In the genomic region with DNA sequence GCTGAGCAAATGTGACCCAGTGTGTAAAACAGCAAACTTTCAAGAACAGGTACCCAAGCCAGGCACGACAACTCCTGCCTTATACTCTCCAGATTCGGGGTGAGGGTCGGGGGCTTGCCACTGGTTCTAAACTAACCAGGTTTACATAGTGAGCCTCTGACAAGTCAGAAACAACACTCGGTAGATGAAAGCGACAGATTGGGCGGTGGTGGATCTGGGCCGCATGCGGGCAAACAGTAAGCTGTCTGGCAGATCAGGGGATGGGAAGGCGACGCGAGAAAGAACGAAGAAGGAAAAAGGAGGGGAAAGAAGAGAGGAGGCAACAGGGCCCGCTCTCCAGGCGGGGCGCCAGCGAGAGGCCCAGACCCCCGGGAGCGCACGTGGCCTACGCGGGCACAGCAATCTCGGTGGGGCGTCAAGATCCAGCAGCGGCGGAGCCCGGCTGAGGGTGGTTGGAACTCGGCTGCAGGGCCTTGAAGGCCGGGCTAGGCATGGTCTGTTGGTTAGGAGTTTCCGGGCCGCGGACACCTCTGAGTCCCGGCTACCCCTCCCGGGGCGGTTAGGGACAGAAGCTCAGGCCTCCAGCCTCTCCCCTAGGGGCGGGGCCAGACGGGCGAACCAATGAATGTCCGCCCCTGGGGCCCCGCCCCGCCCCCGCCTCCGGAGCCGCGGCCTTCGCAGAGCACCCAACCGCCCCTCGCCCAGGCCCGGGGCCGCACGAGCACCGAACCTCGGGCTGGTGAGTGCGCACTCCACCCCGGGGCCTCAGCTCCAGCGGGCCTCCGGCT, we compare ENCODE assay signal across 8 mouse cellular contexts. TPM values are rescaled to one million over a fixed set of nuclear protein-coding genes. Genes with fewer than 3 reads are reported as not detected.
DNase-seq lines count a peak whose midpoint lies in the region; ATAC-seq and TF ChIP-seq lines count a peak whose summit lies in the region.

A gene (plus strand): TSS at position 405 of the 788 bp plus-strand sequence.

- peaks cover 5% of the 10 kb centered on the region; the same call in 1 of the 2 replicates for H3K36me3 ChIP-seq in heart, embryonic 11.5 days (ENCODE audit: control insufficient read depth, insufficient read depth, low read length)
- H3K36me3 ChIP-seq in kidney, postnatal 0 days (ENCODE audit: insufficient read depth, low read length), result no peaks in the 10 kb centered on the region; the same call in 1 of the 2 replicates
- peaks cover 12% of the 10 kb centered on the region; the same call in 1 of the 2 replicates for H3K36me3 ChIP-seq in liver, embryonic 11.5 days (ENCODE audit: control insufficient read depth, insufficient read depth, low read length)
- peaks cover 17% of the 10 kb centered on the region for H3K36me3 ChIP-seq in stomach, embryonic 14.5 days (ENCODE audit: control insufficient read depth, insufficient read depth, low read length)

- H3K9ac ChIP-seq in heart, embryonic 11.5 days (ENCODE audit: low read depth, low read length), result peak within 1 kb of the TSS; percentile 89
- peak within 1 kb of the TSS; percentile 94 for H3K9ac ChIP-seq in kidney, postnatal 0 days (ENCODE audit: low read depth, low read length)
- H3K9ac ChIP-seq in liver, embryonic 11.5 days (ENCODE audit: low read depth, low read length), result peak within 1 kb of the TSS; percentile 96
- H3K9ac ChIP-seq in stomach, embryonic 14.5 days (replicated peaks; ENCODE audit: low read depth, low read length), result peak within 1 kb of the TSS; percentile 86

- under 1% methylated on average over 54 of the region's 56 CpGs for WGBS in heart, embryonic 11.5 days (ENCODE audit: insufficient replicate concordance)
- 2% methylated on average over 56 of the region's 56 CpGs for WGBS in kidney, postnatal 0 days
- 1% methylated on average over 56 of the region's 56 CpGs for WGBS in liver, embryonic 11.5 days
- WGBS in stomach, embryonic 14.5 days, result under 1% methylated on average over 56 of the region's 56 CpGs

- no peaks in the 10 kb centered on the region for H3K27me3 ChIP-seq in heart, embryonic 11.5 days (ENCODE audit: control insufficient read depth, insufficient read depth, low read length)
- H3K27me3 ChIP-seq in kidney, postnatal 0 days (ENCODE audit: insufficient read depth, low read length), result no peaks in the 10 kb centered on the region
- no peaks in the 10 kb centered on the region for H3K27me3 ChIP-seq in liver, embryonic 11.5 days (replicated peaks; ENCODE audit: control insufficient read depth, insufficient read depth, low read length)
- no peaks in the 10 kb centered on the region for H3K27me3 ChIP-seq in stomach, embryonic 14.5 days (ENCODE audit: control insufficient read depth, insufficient read depth, low read length)

- TF ChIP-seq CTCF in kidney, postnatal 0 days (IDR thresholded peaks at IDR 0.05; ENCODE audit: low read depth), result no peak; the same call in none of the 2 replicates

- H3K9me3 ChIP-seq in heart, embryonic 11.5 days (replicated peaks; ENCODE audit: control insufficient read depth, low read length), result no peaks in the 10 kb centered on the region
- H3K9me3 ChIP-seq in kidney, postnatal 0 days (replicated peaks; ENCODE audit: low read length), result no peaks in the 10 kb centered on the region
- H3K9me3 ChIP-seq in liver, embryonic 11.5 days (ENCODE audit: control insufficient read depth, low read length), result no peaks in the 10 kb centered on the region
- no peaks in the 10 kb centered on the region for H3K9me3 ChIP-seq in stomach, embryonic 14.5 days (ENCODE audit: control insufficient read depth, low read depth, low read length)

- peak; percentile 91 for ATAC-seq in erythroblast, adult 5-6 weeks (replicated peaks; ENCODE audit: low FRiP score, poor library complexity, severe bottlenecking)
- peak; percentile 97 for ATAC-seq in heart, embryonic 11.5 days (replicated peaks; ENCODE audit: insufficient number of reproducible peaks, low FRiP score, low TSS enrichment)
- ATAC-seq in kidney, postnatal 0 days (replicated peaks; ENCODE audit: low FRiP score, low read depth), result peak; percentile 98
- ATAC-seq in liver, embryonic 11.5 days (replicated peaks; ENCODE audit: low FRiP score), result peak; percentile 95
- ATAC-seq in stomach, embryonic 14.5 days (ENCODE audit: insufficient number of reproducible peaks, insufficient read depth, low FRiP score, low read depth), result peak; percentile 98

- H3K4me2 ChIP-seq in heart, embryonic 11.5 days, result peak within 1 kb of the TSS; percentile 76
- H3K4me2 ChIP-seq in kidney, postnatal 0 days (ENCODE audit: low read length), result peak within 1 kb of the TSS; percentile 74
- peak within 1 kb of the TSS; percentile 94 for H3K4me2 ChIP-seq in liver, embryonic 11.5 days
- peak within 1 kb of the TSS; percentile 77 for H3K4me2 ChIP-seq in stomach, embryonic 14.5 days (replicated peaks; ENCODE audit: low read depth, low read length)

- H3K27ac ChIP-seq in heart, embryonic 11.5 days (ENCODE audit: low read depth, low read length), result peak within 1 kb of the TSS; percentile 84
- H3K27ac ChIP-seq in kidney, postnatal 0 days, result peak within 1 kb of the TSS; percentile 94
- H3K27ac ChIP-seq in liver, embryonic 11.5 days (ENCODE audit: low read depth, low read length), result peak within 1 kb of the TSS; percentile 92
- peak within 1 kb of the TSS; percentile 94 for H3K27ac ChIP-seq in stomach, embryonic 14.5 days (ENCODE audit: low read length)

- peak; percentile 94 to 95 for DNase-seq in B cell, adult 2 months
- DNase-seq in brain, adult 2 months (ENCODE audit: low read depth, low spot score), result peak; percentile 97
- DNase-seq in kidney, postnatal 0 days (ENCODE audit: low spot score), result peak; percentile 97
- peak; percentile 98 for DNase-seq in liver, embryonic 11.5 days (ENCODE audit: low spot score)
- DNase-seq in naive thymus-derived CD4-positive, alpha-beta T cell, adult 2 months (ENCODE audit: low read depth), result peak; percentile 91

- H3K4me1 ChIP-seq in heart, embryonic 11.5 days (ENCODE audit: control insufficient read depth, insufficient read depth, low read length), result peaks cover 16% of the 10 kb centered on the region
- H3K4me1 ChIP-seq in kidney, postnatal 0 days (replicated peaks; ENCODE audit: insufficient read depth, low read length), result peaks cover 19% of the 10 kb centered on the region; the same call in 1 of the 2 replicates
- H3K4me1 ChIP-seq in liver, embryonic 11.5 days (replicated peaks; ENCODE audit: control insufficient read depth, insufficient read depth, low read length), result peaks cover 30% of the 10 kb centered on the region
- peaks cover 20% of the 10 kb centered on the region for H3K4me1 ChIP-seq in stomach, embryonic 14.5 days (ENCODE audit: control insufficient read depth, insufficient read depth, low read length)

- peak within 1 kb of the TSS; percentile 90 for H3K4me3 ChIP-seq in heart, embryonic 11.5 days (ENCODE audit: low read depth, low read length)
- H3K4me3 ChIP-seq in kidney, postnatal 0 days (replicated peaks; ENCODE audit: low read depth, low read length), result peak within 1 kb of the TSS; percentile 88
- peak within 1 kb of the TSS; percentile 80 for H3K4me3 ChIP-seq in liver, embryonic 11.5 days (ENCODE audit: low read depth, low read length)
- peak within 1 kb of the TSS; percentile 85 for H3K4me3 ChIP-seq in stomach, embryonic 14.5 days (ENCODE audit: low read depth, low read length)

RNA-seq across cellular contexts. Expression of the gene that starts here (rescaled TPM):
- total RNA-seq in erythroblast, adult 5-6 weeks (2015; ENCODE audit: low replicate concordance), result 1.7 TPM in 1 of 2 replicates, not detected in the other
- total RNA-seq in erythroblast, adult 5-6 weeks (2017; ENCODE audit: low replicate concordance), result 0.70 TPM in 1 of 2 replicates, not detected in the other
- 35.6 and 39.7 TPM in 2 replicates for polyA plus RNA-seq in heart, embryonic 11.5 days (2014; fragmentation: Nextera tagmentation; extraction: Ambion mirVana)
- 46.2 and 49.3 TPM in 2 replicates for polyA plus RNA-seq in kidney, postnatal 0 days (2015; fragmentation: Nextera tagmentation; extraction: Ambion mirVana)
- 45.9 and 47.3 TPM in 2 replicates for polyA plus RNA-seq in liver, embryonic 11.5 days (2014; fragmentation: Nextera tagmentation; extraction: Ambion mirVana)
- 54.9 and 55.2 TPM in 2 replicates for polyA plus RNA-seq in stomach, embryonic 14.5 days (2014; fragmentation: Nextera tagmentation; extraction: Ambion mirVana)

Comparison
In these comparisons a context has a peak if more than half of its experiments do, and no peak if none do; other contexts are left out.
1. Peak in every context shown above with its lines: DNase-seq, ATAC-seq, H3K4me3 ChIP-seq and H3K27ac ChIP-seq.